Mouse (Mus musculus): ENCODE results near the gene Hook2. TPM values are rescaled to one million over a fixed set of nuclear protein-coding genes. Genes with fewer than 3 reads are reported as not detected.
A peak's percentile ranks its signal among the peaks of the same experiment; 100 is the strongest.

Gene Hook2
- total and polyA plus RNA-seq, 2 experiments from 2014 or later = 28.7 to 30.3 TPM

DNA sequence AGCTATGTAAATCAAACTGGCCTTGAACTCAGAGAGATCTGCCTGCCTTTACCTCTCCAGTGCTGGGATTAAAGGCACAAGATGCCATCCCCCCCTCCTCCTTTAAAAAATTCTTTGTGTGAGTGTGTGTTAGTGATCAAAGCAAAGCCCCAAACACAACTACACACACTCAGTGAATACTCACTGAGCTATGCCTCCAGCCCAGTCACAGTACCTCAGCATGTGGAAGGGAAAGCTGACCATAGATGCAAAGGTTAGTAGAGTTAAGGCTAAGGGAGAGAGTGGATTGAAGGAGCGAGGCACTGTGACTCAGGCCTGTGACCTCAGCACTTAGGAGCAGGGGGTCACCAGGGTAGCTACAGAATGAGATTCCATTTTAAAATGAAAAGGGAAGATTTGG lies 17.3 kb upstream of the Hook2 start:
- Histone ChIP-seq H3K4me2 (ENCODE audit: low read depth) (no peak overlapping the region), H3K36me3 (ENCODE audit: insufficient read depth) (peaks cover 32% of the 10 kb centered on the region), H3K4me3 (ENCODE audit: low read depth, low read length) (no peak overlapping the region), H3K9me3 (ENCODE audit: low read length) (no peaks in the 10 kb centered on the region), H3K9ac (no peak overlapping the region), H3K27me3 (ENCODE audit: insufficient read depth, low read length) (no peaks in the 10 kb centered on the region), H3K4me1 (ENCODE audit: insufficient read depth) (peaks cover 13% of the 10 kb centered on the region; the same call in 1 of the 2 replicates), H3K27ac (ENCODE audit: low read depth, low read length) (no peak overlapping the region)
- 90% methylated on average over 1 of the region's 1 CpGs for WGBS
- DNase-seq = no peak
- ATAC-seq = no peak
- no peak for TF ChIP-seq CTCF (IDR thresholded peaks at IDR 0.05; ENCODE audit: low read depth)

DNA sequence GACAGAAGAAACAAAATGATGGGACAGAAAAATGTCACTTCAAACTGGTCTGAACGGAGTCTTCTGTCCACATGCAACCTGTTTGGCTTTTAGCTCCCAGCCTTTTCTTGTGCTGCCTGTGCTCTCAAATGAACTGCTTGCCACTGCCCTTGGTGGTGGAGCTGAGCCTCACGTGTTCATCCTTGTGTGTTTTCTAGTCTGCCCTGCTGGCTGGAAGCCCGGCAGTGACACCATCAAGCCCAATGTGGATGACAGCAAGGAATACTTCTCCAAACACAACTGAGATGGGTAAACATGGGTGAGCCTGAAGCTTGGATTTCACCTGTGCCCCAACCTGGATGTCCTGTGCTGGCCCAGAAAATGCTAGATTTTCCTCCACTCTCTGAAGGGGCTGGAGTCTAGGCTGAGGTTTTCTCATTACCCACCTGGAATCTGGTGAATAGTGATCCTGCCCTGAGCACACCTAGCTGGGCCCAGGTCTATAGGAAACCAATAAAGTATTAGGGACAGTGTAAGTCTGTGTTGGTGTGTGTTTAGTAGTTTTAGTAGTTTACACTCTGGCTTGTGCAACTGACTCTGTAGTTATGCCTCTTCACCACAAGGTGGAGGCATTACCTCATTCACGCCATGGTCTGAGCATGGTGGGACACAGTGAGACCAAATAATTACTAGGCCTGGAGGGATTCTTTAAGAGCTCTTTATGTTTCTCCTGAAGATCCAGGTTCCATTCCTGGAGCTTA lies 16.4 kb upstream of the Hook2 start:
- no peak overlapping the region for H3K27ac ChIP-seq (ENCODE audit: low read depth, low read length)
- ATAC-seq (peak; percentile 18; the same call in 1 of the 2 replicates), DNase-seq (peak; percentile 79)
- H3K4me3 ChIP-seq (ENCODE audit: low read depth, low read length) = no peak overlapping the region
- TF ChIP-seq CTCF (IDR thresholded peaks at IDR 0.05; ENCODE audit: low read depth) = peak; percentile 93
- peaks cover 32% of the 10 kb centered on the region for H3K36me3 ChIP-seq (ENCODE audit: insufficient read depth)
- H3K27me3 ChIP-seq (ENCODE audit: insufficient read depth, low read length) = no peaks in the 10 kb centered on the region
- peaks cover 16% of the 10 kb centered on the region; the same call in 1 of the 2 replicates for H3K4me1 ChIP-seq (ENCODE audit: insufficient read depth)
- WGBS = 49% methylated on average over 4 of the region's 4 CpGs
- H3K9me3 ChIP-seq (ENCODE audit: low read length) = no peaks in the 10 kb centered on the region
- no peak overlapping the region for H3K9ac ChIP-seq
- H3K4me2 ChIP-seq (ENCODE audit: low read depth) = no peak overlapping the region

DNA sequence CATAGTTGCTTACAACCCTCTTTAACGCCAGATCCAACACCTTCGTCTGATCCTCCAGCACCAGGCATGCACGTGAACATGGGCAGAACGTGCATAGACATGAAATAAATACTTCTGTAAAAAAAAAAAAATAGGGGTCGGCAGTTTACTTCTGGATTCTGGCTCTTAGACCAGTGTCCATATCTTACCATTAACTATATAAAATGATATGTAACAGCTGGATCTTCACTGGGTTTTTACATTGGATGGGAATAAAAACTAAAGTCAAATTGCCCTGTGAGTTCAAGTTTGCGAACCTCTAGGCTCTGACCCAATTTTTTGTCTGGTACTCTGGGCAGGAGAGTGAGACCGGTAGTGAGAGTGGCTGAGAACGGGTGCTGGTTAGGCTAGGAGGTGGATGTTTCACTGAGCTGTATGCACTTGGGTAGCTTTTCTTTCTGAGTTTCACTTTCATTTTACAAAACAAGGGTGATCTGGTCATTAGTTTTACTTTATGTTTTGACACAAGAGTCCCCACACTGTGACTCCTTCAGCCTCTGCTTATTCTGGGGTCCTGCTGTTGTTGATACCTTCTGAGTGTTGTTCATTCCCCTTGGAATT lies 15.8 kb upstream of the Hook2 start:
- Histone ChIP-seq H3K27ac (ENCODE audit: low read depth, low read length) (no peak overlapping the region), H3K4me1 (ENCODE audit: insufficient read depth) (peaks cover 23% of the 10 kb centered on the region; the same call in 1 of the 2 replicates), H3K36me3 (ENCODE audit: insufficient read depth) (peaks cover 32% of the 10 kb centered on the region), H3K9ac (no peak overlapping the region), H3K27me3 (ENCODE audit: insufficient read depth, low read length) (no peaks in the 10 kb centered on the region), H3K4me2 (ENCODE audit: low read depth) (no peak overlapping the region), H3K9me3 (ENCODE audit: low read length) (no peaks in the 10 kb centered on the region), H3K4me3 (ENCODE audit: low read depth, low read length) (no peak overlapping the region)
- TF ChIP-seq CTCF (IDR thresholded peaks at IDR 0.05; ENCODE audit: low read depth) = no peak
- WGBS = 83% methylated on average over 8 of the region's 8 CpGs
- ATAC-seq = no peak
- DNase-seq = no peak

DNA sequence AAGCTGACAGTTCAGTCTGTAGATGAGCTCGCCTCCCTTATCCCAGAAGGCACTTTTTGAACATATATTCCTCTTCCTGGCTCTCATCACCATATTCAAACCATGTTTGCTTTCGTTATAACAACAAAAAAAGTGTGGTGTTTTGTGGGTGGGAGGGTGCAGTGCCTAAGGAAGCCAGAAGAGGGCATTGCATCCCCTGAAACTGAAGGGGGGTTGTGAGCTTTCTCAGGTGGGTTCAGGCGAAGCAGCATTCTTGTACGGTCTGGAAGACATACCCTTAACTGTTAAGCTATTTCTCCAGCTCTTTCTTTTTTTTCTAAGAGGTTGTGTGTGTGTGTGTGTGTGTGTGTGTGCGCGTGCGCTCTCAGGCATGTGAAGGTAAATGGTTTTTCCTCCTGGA lies 15.0 kb upstream of the Hook2 start:
- peak; percentile 89 for TF ChIP-seq CTCF (IDR thresholded peaks at IDR 0.05; ENCODE audit: low read depth)
- peaks cover 28% of the 10 kb centered on the region; the same call in 1 of the 2 replicates for H3K4me1 ChIP-seq (ENCODE audit: insufficient read depth)
- H3K27ac ChIP-seq (ENCODE audit: low read depth, low read length) = no peak overlapping the region
- H3K36me3 ChIP-seq (ENCODE audit: insufficient read depth) = peaks cover 32% of the 10 kb centered on the region
- no peak overlapping the region for H3K4me3 ChIP-seq (ENCODE audit: low read depth, low read length)
- DNase-seq = peak; percentile 77
- H3K9ac ChIP-seq = no peak overlapping the region
- H3K27me3 ChIP-seq (ENCODE audit: insufficient read depth, low read length) = no peaks in the 10 kb centered on the region
- ATAC-seq = no peak
- peak overlapping the region; percentile 81; the same call in 1 of the 2 replicates for H3K4me2 ChIP-seq (ENCODE audit: low read depth)
- WGBS = 39% methylated on average over 7 of the region's 7 CpGs
- no peaks in the 10 kb centered on the region for H3K9me3 ChIP-seq (ENCODE audit: low read length)

DNA sequence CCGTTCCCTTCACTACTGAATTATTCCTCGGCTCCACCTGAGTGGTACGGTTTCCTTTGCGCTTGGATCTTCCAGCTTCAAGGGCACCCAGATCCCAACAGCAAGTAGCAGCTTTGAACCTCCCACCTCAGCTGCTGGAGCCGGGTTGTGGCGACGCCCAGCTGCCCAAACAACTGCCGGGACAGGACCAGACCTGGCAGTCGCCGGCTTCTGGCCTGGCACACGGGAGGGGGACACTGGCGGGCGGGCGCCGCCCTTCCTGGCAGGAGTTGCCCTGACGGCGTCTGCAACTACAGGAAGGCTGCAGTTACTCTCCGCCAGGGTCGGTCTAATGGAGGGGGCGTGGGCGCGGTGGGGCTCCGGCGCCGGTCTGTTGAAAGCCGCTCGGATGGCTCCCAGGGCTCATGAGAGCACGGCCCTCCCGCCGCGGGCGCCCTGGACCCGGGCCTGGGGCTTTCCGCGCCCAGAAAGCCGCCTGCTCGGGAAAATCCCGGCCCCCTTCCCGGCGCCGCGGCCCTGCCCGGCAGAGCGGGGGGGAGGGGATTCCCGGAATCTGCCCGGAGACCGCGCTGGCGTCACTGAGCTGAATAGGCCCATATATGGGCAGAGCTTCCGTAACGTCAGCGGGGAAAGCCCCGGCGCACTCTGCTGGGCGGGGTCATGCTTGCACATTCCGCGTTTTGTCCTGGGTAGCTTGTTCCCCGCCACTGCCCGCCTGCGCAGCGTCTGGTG lies 14.2 kb upstream of the Hook2 start:
- Histone ChIP-seq H3K9me3 (ENCODE audit: low read length) (no peaks in the 10 kb centered on the region), H3K9ac (peak overlapping the region; percentile 58), H3K36me3 (ENCODE audit: insufficient read depth) (peaks cover 28% of the 10 kb centered on the region), H3K4me3 (ENCODE audit: low read depth, low read length) (peak overlapping the region; percentile 49), H3K27me3 (ENCODE audit: insufficient read depth, low read length) (no peaks in the 10 kb centered on the region), H3K27ac (ENCODE audit: low read depth, low read length) (peak overlapping the region; percentile 55; the same call in 1 of the 2 replicates), H3K4me1 (ENCODE audit: insufficient read depth) (peaks cover 21% of the 10 kb centered on the region; the same call in 1 of the 2 replicates), H3K4me2 (ENCODE audit: low read depth) (peak overlapping the region; percentile 81)
- TF ChIP-seq CTCF (IDR thresholded peaks at IDR 0.05; ENCODE audit: low read depth) = peak; percentile 39; the same call in 1 of the 2 replicates
- DNase-seq (peak; percentile 95), ATAC-seq (peak; percentile 85)
- WGBS = 2% methylated on average over 60 of the region's 61 CpGs

DNA sequence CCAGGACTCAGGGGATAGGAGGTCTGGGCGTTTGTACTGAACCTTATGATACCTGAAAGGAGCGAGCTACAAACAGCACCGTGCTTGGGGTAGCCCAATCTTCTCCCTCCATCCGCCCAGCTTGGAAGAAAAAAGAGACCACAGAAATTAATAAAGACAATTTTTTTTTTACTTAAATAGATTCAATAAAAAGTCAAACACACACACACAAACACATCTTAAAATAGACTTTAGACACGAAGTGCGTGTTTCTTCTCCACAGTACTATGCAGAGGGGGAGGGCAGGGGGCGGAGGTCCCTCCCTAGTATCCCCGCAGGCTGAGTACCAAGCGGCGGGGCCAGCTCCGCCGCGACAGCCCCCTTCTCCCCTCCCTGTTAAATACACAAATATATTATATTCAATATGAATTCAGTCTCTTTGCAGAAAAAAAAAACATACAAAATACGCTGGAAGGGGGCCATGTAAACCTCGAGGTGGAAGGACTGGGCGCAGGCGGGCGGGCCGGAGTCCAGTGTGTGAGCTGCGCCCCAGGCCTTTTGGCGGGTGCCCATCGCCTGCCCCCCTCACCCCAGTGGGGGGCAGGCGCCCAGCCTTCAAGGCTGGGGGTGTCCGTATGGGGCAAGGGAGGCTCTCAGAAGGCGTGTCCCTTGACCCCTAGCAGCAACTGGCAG lies 13.5 kb upstream of the Hook2 start:
- Histone ChIP-seq H3K4me2 (ENCODE audit: low read depth) (peak overlapping the region; percentile 81), H3K27ac (ENCODE audit: low read depth, low read length) (no peak overlapping the region), H3K36me3 (ENCODE audit: insufficient read depth) (peaks cover 21% of the 10 kb centered on the region), H3K4me3 (ENCODE audit: low read depth, low read length) (peak overlapping the region; percentile 49), H3K27me3 (ENCODE audit: insufficient read depth, low read length) (no peaks in the 10 kb centered on the region), H3K9ac (peak overlapping the region; percentile 58), H3K9me3 (ENCODE audit: low read length) (no peaks in the 10 kb centered on the region), H3K4me1 (ENCODE audit: insufficient read depth) (peaks cover 19% of the 10 kb centered on the region; the same call in 1 of the 2 replicates)
- ATAC-seq (no peak), DNase-seq (no peak)
- no peak for TF ChIP-seq CTCF (IDR thresholded peaks at IDR 0.05; ENCODE audit: low read depth)
- 3% methylated on average over 24 of the region's 25 CpGs for WGBS
